Mouse (Mus musculus) bone marrow, adult 2 months (tissue): Measurements from ENCODE around the gene Letmd1.

Source experiments
- CTCF ChIP-seq: fragments of 200-500 bp; IDR thresholded peaks from 2 replicates; pipeline ENCODE4 v1.5.1; 2011; ENCODE audit warnings: low read length, control low read depth; ENCODE audit not compliant: control insufficient read depth, insufficient read depth
- POLR2A ChIP-seq: fragments of 200-500 bp; IDR thresholded peaks from 2 replicates; pipeline ENCODE4 v1.6.1; 2011; ENCODE audit warnings: low read depth, mild to moderate bottlenecking, control low read depth, low read length, borderline replicate concordance; ENCODE audit not compliant: control insufficient read depth

DNA sequence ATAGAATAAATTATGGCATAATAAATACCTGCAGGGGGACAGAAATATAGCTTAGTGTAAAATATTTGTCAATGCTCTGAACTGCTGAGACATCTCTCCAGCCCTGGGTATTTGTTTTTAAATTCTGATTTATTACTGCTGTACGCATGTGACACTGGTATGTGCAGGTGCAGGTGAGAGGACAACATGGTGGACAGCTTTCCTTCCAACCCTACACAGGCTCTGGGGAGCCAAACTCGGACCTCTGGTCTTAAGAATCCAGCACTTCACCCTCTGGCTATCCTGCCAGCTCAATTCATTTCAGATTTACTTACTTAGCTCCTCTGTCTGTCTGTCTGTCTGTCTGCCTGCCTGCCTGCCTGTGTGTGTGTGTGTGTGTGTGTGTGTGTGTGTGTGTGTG is 46.3 kb downstream of the Letmd1 start:
- TF ChIP-seq CTCF, result no peak
- TF ChIP-seq POLR2A, result no peak
